Mouse (Mus musculus) kidney, embryonic 15.5 days (tissue): Measurements from ENCODE around the gene Syn3. TPM values are rescaled to one million over a fixed set of nuclear protein-coding genes. Genes with fewer than 3 reads are reported as not detected.
A peak's percentile ranks its signal among the peaks of the same experiment; 100 is the strongest.

ENCODE experiments used
- ATAC-seq: fragments of 200-750 bp; cut with Nextera tagmentation; replicated peaks from 2 replicates; pipeline ENCODE4 v1.8.0; 2017; ENCODE audit warnings: moderate TSS enrichment; ENCODE audit not compliant: low FRiP score
- H3K27ac ChIP-seq: fragments of 300-500 bp; sonication (generic); 2 replicates; pipeline ENCODE4 v1.5.1; 2015; ENCODE audit warnings: mild to moderate bottlenecking, inconsistent platforms
- H3K27me3 ChIP-seq: fragments of 300-500 bp; sonication (generic); 2 replicates; pipeline ENCODE4 v1.6.1; 2015; ENCODE audit warnings: inconsistent platforms
- H3K36me3 ChIP-seq: fragments of 300-500 bp; sonication (generic); 2 replicates; pipeline ENCODE4 v1.6.1; 2015; ENCODE audit warnings: inconsistent platforms
- H3K4me1 ChIP-seq: fragments of 300-500 bp; sonication (generic); 2 replicates; pipeline ENCODE4 v1.6.1; 2015; ENCODE audit warnings: inconsistent platforms
- H3K4me2 ChIP-seq: fragments of 300-500 bp; sonication (generic); 2 replicates; pipeline ENCODE4 v1.6.1; 2015; ENCODE audit warnings: moderate library complexity, mild to moderate bottlenecking, inconsistent platforms
- H3K4me3 ChIP-seq: fragments of 300-500 bp; sonication (generic); replicated peaks from 2 replicates; pipeline ENCODE4 v1.5.1; 2015; ENCODE audit warnings: mild to moderate bottlenecking, inconsistent platforms
- H3K9ac ChIP-seq: fragments of 300-500 bp; sonication (generic); 2 replicates; pipeline ENCODE4 v1.6.1; 2015; ENCODE audit warnings: mild to moderate bottlenecking, inconsistent platforms
- H3K9me3 ChIP-seq: fragments of 300-500 bp; sonication (generic); replicated peaks from 2 replicates; pipeline ENCODE4 v1.6.1; 2016; ENCODE audit warnings: inconsistent platforms
- WGBS: fragments of 180-500 bp; shearing (Covaris S2); methylation state at CpG from one replicate; pipeline ENCODE4 v1.1.7; 2015; ENCODE audit warnings: mixed read lengths; 5-methylcytosine and 5-hydroxymethylcytosine counted together
- polyA plus RNA-seq: library from polyadenylated mRNA; unstranded; fragments of >200 nt; fragmentation: Nextera tagmentation; extraction: Ambion mirVana; gene quantifications from 2 replicates; pipeline ENCODE4 v1.2.1, GENCODE M21; 2015

Syn3 gene
- polyA plus RNA-seq, 1 experiment from 2014 or later: 8.1 TPM

DNA sequence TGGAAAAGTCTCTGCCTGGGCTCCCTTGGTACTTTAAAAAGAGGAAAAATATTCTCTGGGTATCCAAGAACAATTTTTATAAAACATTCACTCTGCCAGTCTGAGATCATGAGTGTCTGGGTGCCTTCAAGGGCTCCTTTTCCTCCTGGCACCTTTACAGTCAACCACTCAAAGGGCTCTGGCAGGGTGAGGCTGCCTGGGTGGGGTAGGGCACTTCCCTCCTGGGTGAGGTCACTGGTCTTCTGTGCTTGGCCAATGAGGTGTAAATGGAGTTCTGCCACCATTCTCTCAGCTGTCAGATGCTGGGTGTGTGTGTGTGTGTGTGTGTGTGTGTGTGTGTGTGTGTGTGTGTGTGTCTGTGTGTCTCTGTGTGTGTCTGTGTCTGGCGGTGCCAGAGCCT lies 39.1 kb downstream of the Syn3 start:
- Histone ChIP-seq H3K4me1 (peaks cover 9% of the 10 kb centered on the region), H3K4me2 (no peak overlapping the region), H3K27ac (no peak overlapping the region), H3K4me3 (no peak overlapping the region), H3K9ac (no peak overlapping the region), H3K27me3 (no peaks in the 10 kb centered on the region), H3K9me3 (no peaks in the 10 kb centered on the region), H3K36me3 (peaks cover 2% of the 10 kb centered on the region; the same call in 1 of the 2 replicates)
- no peak for ATAC-seq
- WGBS: 69% methylated on average over 1 of the region's 1 CpGs

DNA sequence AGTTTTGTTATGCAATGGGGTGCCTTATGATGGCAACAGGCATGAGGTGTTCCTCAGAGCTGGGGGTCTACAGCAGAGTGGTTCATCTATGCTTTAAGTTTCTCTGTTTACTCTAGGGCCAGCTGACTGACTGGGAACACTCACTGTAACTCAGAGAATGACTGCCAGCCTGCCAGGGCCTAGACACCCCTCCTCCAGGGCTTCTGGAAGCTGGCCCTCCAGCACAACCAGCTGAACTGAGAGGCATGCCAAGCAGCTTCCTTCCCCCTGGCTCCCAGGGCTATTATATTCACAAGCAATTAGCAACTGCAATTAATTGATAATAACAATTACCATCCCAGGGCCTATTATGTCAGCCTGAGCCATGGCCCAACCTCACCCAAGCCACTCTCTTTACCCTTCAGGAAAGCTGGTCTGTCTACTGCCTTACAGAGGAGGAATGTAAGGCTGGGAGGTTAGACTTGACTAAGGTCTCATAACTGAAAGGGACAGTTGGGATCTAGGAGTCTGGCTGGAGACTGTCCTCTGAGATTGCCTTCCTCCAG lies 41.0 kb downstream of the Syn3 start:
- no peak overlapping the region for H3K9ac ChIP-seq
- no peaks in the 10 kb centered on the region for H3K9me3 ChIP-seq
- H3K36me3 ChIP-seq: peaks cover 2% of the 10 kb centered on the region; the same call in 1 of the 2 replicates
- H3K27ac ChIP-seq: no peak overlapping the region
- peaks cover 5% of the 10 kb centered on the region; the same call in 1 of the 2 replicates for H3K4me1 ChIP-seq
- H3K4me3 ChIP-seq: no peak overlapping the region
- H3K4me2 ChIP-seq: no peak overlapping the region
- H3K27me3 ChIP-seq: 0 out of 2 replicates have a peak, but pooled peaks cover 3% of the 10 kb centered on the region
- ATAC-seq: no peak

DNA sequence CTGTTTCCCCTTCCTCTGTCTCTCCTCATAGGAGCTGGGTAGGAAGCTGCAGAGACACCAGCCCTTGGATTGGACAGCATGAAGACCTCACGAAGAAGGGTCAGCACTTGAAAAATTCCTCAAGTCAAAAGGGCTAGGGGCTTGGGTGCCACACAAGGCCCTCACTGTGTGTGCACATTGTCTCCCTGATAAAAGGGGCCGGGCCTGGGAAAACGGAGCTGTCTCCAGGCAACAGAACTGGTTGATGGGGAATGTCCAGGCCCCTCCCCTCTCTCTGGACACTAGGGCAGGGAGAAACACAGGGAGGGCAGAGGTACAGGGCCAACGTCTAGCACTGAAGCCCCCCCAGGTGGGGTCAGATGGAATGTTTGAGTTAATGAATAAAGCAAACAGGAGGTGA lies 41.5 kb downstream of the Syn3 start:
- H3K4me1 ChIP-seq: peaks cover 9% of the 10 kb centered on the region
- peak; percentile 58; the same call in 1 of the 2 replicates for ATAC-seq
- H3K27me3 ChIP-seq: 0 out of 2 replicates have a peak, but pooled peaks cover 3% of the 10 kb centered on the region
- no peak overlapping the region for H3K4me3 ChIP-seq
- H3K9me3 ChIP-seq: no peaks in the 10 kb centered on the region
- peaks cover 2% of the 10 kb centered on the region; the same call in 1 of the 2 replicates for H3K36me3 ChIP-seq
- H3K27ac ChIP-seq: no peak overlapping the region
- no peak overlapping the region for H3K4me2 ChIP-seq
- no peak overlapping the region for H3K9ac ChIP-seq
- WGBS: 50% methylated on average over 4 of the region's 4 CpGs

DNA sequence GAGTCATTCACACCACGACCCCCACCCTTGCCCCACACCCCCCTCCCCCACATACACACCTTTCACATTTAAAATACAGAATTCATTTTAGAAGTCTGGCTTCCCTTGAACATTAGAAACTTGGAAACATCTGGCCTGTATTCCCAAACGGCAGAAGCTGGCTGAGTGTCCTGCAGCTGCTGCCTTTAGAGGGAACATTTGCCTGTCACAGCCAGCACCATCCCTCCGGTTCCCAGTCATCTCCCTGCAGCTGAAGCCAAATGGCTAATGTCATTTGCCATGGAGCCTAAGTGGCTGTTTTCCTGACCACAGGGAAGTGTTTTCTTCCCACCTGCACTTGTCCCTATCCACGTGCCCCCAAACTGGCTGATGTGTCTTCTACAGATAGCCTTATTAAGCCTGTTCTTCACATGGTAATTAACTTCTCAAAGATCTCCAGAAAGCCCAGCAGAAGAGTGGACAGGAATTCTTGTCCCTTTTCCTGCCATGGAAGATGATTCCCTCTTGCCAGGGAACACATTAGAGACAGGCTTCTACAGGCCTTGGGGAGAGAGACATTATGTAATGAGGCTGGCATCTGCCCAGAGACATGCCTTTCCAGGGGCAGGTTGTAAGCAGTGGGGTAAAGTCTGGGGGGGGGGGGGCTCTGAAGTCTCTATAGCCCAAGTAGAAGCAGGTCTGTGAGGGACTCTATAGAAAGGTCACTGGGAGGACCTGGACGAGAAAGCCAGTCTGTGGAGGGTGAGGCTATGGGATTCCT lies 43.2 kb downstream of the Syn3 start:
- Histone ChIP-seq H3K27me3 (0 out of 2 replicates have a peak, but pooled peaks cover 3% of the 10 kb centered on the region), H3K36me3 (peaks cover under 1% of the 10 kb centered on the region; the same call in 1 of the 2 replicates), H3K27ac (no peak overlapping the region), H3K4me3 (no peak overlapping the region), H3K4me2 (no peak overlapping the region), H3K9me3 (no peaks in the 10 kb centered on the region), H3K9ac (no peak overlapping the region), H3K4me1 (peaks cover 11% of the 10 kb centered on the region)
- no peak for ATAC-seq
- WGBS: 43% methylated on average over 5 of the region's 5 CpGs

DNA sequence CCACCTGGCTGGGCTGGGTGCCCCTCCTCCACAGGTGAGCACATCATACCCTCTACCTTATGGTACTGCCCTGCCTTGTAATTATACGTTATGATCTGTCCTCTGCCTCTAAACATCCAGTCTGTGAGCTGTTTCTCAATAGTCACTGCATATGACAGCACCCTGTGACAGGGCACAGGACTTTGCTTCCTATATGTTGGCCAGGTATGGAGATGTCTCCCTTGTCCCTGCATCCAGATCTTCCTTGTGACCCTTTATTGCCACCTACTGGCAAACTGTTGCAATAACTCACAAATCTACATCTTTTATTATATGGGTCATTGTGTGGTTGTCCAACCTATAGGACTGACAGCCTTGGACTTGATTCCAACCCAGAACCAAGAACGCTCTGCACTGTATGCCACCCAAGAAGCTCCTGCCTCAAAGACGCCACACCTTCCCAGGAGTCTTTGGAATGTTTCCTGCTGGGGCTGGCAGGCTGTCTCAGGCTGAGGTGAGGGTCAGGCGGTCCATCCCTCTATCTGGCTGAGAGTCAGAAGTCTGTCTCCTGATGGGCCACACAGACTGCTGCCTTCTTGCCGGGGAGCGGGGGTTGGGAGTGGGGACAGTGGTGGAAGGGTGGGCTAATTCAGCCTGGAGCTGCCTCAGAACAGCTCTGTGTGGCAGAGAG lies 46.2 kb downstream of the Syn3 start:
- H3K27ac ChIP-seq: no peak overlapping the region
- H3K4me2 ChIP-seq: no peak overlapping the region
- 0 out of 2 replicates have a peak, but pooled peaks cover 3% of the 10 kb centered on the region for H3K27me3 ChIP-seq
- H3K4me3 ChIP-seq: no peak overlapping the region
- H3K9ac ChIP-seq: no peak overlapping the region
- WGBS: 45% methylated on average over 6 of the region's 6 CpGs
- H3K36me3 ChIP-seq: no peaks in the 10 kb centered on the region
- no peaks in the 10 kb centered on the region for H3K9me3 ChIP-seq
- ATAC-seq: peak; percentile 72
- H3K4me1 ChIP-seq: peaks cover 11% of the 10 kb centered on the region

DNA sequence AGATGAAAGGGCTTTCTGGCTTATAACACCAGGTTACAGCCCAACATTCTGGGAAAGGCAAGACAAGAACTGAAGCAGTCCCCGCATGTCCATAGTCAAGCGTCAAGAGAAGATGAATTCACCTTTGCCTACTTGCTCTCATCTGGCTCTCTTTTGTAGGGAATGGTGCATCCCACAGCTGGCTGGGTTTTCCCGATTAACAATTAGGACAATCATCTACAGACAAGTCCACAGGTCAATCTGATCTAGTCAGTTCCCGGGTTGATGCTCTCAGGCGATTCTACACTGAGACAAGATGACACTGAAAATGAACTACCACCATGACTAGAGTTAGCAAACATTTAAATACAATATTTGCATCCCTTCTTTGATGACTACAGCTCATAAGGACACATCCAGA lies 47.4 kb downstream of the Syn3 start:
- Histone ChIP-seq H3K4me2 (no peak overlapping the region), H3K4me1 (peaks cover 8% of the 10 kb centered on the region), H3K27me3 (0 out of 2 replicates have a peak, but pooled peaks cover 3% of the 10 kb centered on the region), H3K9me3 (no peaks in the 10 kb centered on the region), H3K4me3 (no peak overlapping the region), H3K27ac (no peak overlapping the region), H3K9ac (no peak overlapping the region), H3K36me3 (no peaks in the 10 kb centered on the region)
- 91% methylated on average over 5 of the region's 5 CpGs for WGBS
- ATAC-seq: no peak

DNA sequence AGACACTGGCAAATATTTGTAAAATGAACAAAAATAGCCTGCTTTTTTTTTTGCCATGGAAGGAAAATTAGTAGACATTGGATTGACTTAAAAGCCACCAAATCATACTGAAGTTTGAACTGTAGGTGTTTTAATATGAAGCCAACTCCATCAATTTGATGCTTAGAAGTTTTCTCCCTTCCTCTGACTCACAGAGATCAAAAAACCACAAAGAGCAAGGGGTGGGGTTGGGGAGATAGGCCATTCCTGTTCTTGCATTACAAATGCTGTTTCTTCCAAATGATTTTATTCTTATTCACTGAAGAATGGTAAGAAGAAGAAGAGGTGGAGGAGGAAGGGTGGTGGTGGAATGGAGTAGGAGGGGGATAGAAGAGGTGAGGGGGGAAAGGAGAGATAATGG lies 52.0 kb downstream of the Syn3 start:
- no peaks in the 10 kb centered on the region for H3K27me3 ChIP-seq
- H3K4me3 ChIP-seq: no peak overlapping the region
- no peak overlapping the region for H3K9ac ChIP-seq
- no peak overlapping the region for H3K4me2 ChIP-seq
- peaks cover 4% of the 10 kb centered on the region; the same call in 1 of the 2 replicates for H3K4me1 ChIP-seq
- no peak overlapping the region for H3K27ac ChIP-seq
- H3K36me3 ChIP-seq: no peaks in the 10 kb centered on the region
- H3K9me3 ChIP-seq: no peaks in the 10 kb centered on the region
- ATAC-seq: no peak

DNA sequence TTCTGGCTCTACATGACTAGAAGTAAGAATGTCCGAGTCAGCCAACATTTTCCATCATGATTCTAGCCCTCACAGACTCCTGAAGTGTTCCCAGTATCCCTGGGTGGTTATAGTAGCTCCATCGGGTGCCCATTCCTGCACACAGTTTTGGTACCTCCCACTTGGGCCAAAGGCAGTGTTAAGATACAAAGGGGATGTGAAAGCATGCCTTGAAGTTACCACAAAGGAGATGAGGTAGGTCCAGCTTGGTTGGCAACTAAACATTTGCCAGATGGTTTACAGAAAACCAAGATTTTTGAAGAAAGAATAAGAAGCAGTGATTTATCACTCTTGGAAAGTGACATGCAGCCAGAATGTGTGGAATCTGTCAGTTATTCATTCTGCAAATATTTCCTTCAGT lies 53.5 kb downstream of the Syn3 start:
- WGBS: 75% methylated on average over 2 of the region's 2 CpGs
- no peak overlapping the region for H3K9ac ChIP-seq
- H3K4me2 ChIP-seq: no peak overlapping the region
- H3K4me3 ChIP-seq: no peak overlapping the region
- no peak overlapping the region for H3K27ac ChIP-seq
- H3K4me1 ChIP-seq: peaks cover 9% of the 10 kb centered on the region; the same call in 1 of the 2 replicates
- H3K27me3 ChIP-seq: no peaks in the 10 kb centered on the region
- H3K9me3 ChIP-seq: no peaks in the 10 kb centered on the region
- ATAC-seq: no peak
- no peaks in the 10 kb centered on the region for H3K36me3 ChIP-seq

DNA sequence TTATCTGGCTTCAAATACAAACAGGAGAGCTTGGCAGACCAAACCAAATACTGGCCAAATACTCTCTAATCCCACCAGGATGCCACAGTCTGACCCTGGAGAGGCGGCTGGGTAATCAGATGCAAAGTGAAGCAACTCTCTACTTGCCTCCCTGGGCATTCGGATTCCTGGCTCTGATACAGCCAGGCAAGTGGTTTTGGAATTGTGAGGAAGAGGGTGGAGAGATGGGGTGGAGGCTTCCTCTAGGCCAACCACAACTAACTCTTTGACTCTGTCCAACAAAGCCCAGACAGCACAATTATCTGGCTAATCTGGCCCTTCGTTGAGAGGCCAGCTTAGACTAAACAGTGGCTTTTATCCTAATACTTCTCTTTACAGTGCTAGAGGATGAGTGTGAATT lies 54.0 kb downstream of the Syn3 start:
- H3K4me2 ChIP-seq: no peak overlapping the region
- H3K4me1 ChIP-seq: peaks cover 9% of the 10 kb centered on the region; the same call in 1 of the 2 replicates
- no peak overlapping the region for H3K27ac ChIP-seq
- H3K9ac ChIP-seq: no peak overlapping the region
- ATAC-seq: no peak
- no peaks in the 10 kb centered on the region for H3K36me3 ChIP-seq
- WGBS: 82% methylated on average over 3 of the region's 3 CpGs
- H3K27me3 ChIP-seq: no peaks in the 10 kb centered on the region
- no peaks in the 10 kb centered on the region for H3K9me3 ChIP-seq
- no peak overlapping the region for H3K4me3 ChIP-seq

DNA sequence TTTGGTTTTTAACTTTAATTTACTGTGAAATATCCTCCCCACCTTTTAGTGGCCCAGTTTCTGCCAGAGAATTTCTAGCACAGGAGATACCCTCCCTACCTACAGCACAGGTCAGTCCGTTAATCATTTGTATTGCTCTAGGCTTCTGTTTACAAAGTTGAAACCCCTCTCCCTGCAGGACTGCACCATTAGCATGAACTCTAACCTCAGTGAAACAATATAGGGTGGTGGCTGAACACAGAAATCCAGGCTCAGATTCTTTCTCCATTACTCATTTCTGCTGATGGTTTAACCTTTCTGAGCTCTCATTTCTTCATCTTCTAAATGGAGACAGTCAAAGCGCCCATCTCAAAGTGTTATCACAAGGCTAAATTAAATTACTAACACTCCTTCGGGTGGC lies 56.9 kb downstream of the Syn3 start:
- Histone ChIP-seq H3K4me1 (peaks cover 11% of the 10 kb centered on the region; the same call in 1 of the 2 replicates), H3K27ac (no peak overlapping the region), H3K9me3 (no peaks in the 10 kb centered on the region), H3K4me2 (no peak overlapping the region), H3K27me3 (no peaks in the 10 kb centered on the region), H3K36me3 (no peaks in the 10 kb centered on the region), H3K9ac (no peak overlapping the region), H3K4me3 (no peak overlapping the region)
- WGBS: 34% methylated on average over 3 of the region's 3 CpGs
- ATAC-seq: peak; percentile 85

DNA sequence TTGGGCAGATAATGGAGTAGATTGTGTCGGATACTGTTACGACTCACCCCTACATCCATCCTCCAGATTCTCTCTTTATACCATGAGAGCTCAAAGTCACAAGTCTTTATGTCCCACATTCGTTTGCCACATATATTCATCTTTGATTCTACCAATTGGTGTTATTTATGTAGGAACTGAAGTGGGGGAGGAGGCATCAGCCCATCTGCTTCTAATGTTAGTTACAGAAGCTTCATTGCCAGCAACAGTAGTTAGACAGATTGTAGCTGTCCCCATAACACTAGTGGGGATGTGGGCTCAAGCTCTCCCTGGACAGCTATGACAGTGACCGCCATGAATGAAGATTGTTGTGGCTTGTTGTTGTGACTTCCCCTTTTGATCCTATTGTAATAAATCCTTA lies 59.1 kb downstream of the Syn3 start:
- no peak for ATAC-seq
- no peak overlapping the region for H3K4me3 ChIP-seq
- H3K9me3 ChIP-seq: no peaks in the 10 kb centered on the region
- peaks cover 11% of the 10 kb centered on the region; the same call in 1 of the 2 replicates for H3K4me1 ChIP-seq
- H3K4me2 ChIP-seq: no peak overlapping the region
- H3K27me3 ChIP-seq: no peaks in the 10 kb centered on the region
- no peak overlapping the region for H3K27ac ChIP-seq
- no peaks in the 10 kb centered on the region for H3K36me3 ChIP-seq
- no peak overlapping the region for H3K9ac ChIP-seq
- 86% methylated on average over 4 of the region's 4 CpGs for WGBS

DNA sequence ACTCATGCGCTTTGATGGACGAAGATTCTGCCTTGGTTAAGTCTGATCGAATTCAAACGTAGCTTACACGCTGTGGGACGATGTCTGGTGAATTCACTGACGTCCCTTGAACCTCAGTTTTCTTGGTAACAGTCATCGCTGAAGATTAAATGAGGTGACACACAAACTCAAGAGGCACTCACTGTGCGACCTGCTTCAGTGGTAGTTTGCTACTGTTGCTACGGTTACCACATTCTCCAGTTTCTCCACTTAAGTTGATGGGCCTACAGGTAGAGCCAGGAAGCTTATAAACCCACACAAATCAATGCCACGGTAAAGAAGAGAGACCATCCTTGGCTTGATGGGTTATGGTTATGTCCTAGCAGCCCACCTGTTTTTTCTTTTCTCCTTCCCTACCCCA lies 61.4 kb downstream of the Syn3 start:
- H3K4me3 ChIP-seq: no peak overlapping the region
- H3K9me3 ChIP-seq: no peaks in the 10 kb centered on the region
- no peak for ATAC-seq
- H3K27me3 ChIP-seq: no peaks in the 10 kb centered on the region
- H3K4me1 ChIP-seq: peaks cover 18% of the 10 kb centered on the region; the same call in 1 of the 2 replicates
- H3K4me2 ChIP-seq: no peak overlapping the region
- WGBS: 85% methylated on average over 11 of the region's 11 CpGs
- no peaks in the 10 kb centered on the region for H3K36me3 ChIP-seq
- no peak overlapping the region for H3K27ac ChIP-seq
- no peak overlapping the region for H3K9ac ChIP-seq
